Mouse (Mus musculus): ENCODE data around the gene Spats2l.
A peak's percentile ranks its signal among the peaks of the same experiment; 100 is the strongest.

Gene Spats2l

DNA sequence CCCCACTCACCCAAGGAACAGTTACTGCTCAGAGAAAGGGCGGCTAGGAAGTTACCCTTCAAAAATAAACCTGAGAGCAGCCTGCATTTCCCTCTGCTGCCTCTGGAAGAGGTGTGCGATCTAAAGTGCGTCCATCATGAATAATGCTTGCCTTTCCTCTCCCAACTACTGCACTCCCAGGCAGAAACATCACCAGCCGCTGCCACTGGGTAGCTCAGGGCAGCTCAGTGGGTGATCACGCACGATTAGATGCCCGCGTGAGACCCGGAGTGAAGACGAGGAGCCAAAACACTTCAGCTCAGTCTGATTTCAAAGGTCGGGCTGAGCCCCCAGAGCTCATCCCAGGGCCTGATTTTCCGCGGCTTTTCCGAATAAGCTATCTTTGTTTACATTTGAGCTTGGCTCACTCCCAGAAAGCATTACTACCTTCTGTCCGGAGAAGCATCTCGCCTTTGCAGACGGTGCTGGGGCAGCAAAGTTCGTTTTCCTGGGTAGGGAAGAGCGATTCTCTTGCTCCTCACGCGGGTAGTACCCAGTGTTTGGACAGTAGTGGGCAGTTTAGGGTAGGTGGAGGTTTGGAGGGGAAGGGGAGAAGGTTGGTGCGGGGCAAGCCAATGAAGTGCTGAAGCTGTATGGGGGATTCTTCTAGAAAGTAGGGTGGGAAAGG is at the start of gene Spats2l:
Spats2l (plus strand) TSS at position 162 of the 667 bp plus-strand sequence.
- peak; percentile 24 for DNase-seq

DNA sequence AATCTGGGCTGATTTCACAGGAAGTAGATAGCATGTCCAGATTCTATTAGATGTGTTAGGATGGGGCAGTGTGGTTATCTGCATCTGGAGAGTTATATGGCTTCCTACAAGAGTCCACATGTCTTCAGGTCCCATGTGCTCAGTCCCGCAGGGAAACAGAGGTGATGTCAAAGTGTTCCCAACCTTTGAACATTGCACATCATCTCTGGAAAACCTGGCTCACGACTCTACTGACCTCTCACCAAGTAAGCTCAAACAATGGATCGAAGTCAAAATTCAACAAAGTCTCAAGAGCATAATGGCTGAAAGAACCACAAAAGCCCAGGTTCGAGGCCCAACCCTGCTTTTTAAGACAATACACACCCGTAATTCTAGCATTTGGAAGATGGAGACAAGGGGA is 48.7 kb upstream of the Spats2l start:
- no peak for DNase-seq

DNA sequence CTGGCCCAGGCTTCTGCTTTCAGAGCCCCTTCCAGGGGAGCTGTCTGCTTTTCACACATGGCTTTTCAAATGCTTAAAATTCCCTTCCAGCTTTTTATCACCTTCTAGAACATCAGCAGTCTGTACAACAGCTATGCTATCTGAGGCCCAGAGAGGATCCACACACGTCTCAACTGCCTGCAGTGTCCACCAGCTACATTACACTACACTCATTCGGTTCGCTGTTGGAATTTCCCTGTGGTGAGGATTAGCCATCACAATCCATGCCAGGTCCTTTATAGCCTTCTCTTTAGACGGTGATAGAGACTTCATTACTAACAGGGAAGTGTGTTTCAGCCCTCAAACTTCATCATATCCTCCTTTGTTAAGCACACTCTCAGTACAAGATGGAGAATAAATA is 38.1 kb upstream of the Spats2l start:
- DNase-seq, result no peak

DNA sequence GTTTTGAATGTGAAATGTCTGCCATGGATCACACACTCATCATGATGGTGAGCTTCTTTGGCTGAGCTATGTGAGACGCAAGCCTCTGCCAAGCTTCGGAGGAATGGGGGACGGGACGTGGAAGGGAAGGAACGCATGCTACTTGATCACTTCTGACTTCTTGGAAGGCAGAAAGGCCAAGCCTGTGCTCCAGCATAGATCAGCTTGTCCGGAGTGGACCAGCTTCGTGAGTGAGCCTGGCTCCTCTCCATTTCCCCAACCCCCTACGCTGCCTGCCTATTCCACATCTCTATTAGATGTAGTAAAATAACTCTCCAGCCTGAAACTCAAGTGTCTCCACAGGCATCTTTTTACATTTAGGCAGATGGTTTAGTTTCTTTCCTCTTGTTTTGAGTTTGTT is 32.2 kb upstream of the Spats2l start:
- DNase-seq, result peak; percentile 24

DNA sequence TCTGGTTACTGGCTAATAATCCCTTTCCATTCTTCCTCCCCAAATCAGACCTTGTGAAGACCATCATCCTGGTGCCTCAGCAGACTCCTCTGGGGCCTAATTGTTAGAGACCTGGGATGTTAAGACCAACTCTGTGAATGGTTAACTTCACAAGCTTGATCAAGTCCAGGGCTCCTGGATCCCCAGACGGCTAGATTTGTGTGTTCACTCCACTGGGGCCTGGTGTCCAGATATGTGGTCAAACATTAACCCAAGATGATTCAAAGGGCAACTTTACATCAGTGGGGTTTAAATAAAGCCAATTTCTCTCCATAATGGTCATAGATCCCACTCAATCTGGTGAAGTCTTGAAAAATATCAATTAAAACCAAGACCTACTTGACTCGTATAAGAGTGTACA is 31.7 kb upstream of the Spats2l start:
- DNase-seq, result peak; percentile 75

DNA sequence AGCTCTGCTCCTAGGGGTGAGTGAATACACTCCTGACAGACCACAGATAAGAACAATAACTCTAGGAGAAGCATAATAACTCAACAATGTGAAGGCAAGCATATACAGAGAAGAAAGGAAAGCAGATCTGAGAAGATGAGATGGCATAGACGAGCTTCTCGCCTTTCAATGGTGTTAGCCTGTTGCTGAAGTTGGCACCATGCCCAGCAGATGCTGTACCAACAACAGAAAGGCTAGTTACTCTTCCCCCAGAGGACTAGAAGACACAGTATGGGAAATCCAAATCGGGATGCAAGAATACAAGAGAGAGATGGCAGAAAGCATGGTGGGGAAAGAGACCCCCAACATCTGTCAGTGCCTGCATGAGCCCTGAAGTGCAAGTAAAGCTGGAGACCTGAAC is 22.2 kb upstream of the Spats2l start:
- DNase-seq, result no peak

DNA sequence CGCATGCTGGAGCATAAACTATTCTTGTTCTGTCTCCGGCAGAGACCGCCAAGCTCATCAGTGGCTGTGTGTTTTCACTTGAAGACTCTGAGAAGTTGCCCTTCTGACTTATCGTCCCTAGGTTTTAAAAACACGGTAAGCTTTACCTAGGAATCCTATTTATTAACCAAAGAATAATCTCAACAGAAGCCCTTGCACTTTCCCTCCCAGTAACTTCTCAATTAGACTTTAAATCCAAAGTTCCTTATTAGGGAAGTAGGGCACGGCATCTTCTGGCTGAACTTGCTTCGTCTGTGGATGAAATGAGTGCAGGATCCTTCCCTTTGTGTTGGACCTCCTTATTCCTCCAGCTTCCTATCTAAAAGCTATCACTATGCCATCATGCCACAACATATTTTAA is 7.6 kb upstream of the Spats2l start:
- DNase-seq, result no peak

DNA sequence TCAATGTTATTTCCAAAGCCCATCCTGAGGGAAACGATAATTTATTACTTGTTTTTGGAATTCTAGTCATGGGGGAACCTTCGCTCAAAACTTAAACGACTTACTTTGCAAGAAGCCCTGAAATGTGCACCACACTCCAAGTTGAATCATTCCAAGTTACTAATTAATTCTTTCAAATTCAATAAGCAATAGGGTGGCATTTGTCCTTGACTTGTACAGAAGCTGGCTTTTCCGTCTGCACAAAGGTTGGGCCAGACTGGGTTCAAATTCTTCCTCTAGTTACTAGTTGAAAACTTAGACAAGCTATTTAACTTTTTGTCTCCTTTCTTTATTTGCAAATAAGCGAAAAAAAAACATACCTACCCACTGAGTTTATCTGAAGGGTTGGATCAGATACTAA is 636 bp upstream of the Spats2l start:
- DNase-seq, result peak; percentile 28

DNA sequence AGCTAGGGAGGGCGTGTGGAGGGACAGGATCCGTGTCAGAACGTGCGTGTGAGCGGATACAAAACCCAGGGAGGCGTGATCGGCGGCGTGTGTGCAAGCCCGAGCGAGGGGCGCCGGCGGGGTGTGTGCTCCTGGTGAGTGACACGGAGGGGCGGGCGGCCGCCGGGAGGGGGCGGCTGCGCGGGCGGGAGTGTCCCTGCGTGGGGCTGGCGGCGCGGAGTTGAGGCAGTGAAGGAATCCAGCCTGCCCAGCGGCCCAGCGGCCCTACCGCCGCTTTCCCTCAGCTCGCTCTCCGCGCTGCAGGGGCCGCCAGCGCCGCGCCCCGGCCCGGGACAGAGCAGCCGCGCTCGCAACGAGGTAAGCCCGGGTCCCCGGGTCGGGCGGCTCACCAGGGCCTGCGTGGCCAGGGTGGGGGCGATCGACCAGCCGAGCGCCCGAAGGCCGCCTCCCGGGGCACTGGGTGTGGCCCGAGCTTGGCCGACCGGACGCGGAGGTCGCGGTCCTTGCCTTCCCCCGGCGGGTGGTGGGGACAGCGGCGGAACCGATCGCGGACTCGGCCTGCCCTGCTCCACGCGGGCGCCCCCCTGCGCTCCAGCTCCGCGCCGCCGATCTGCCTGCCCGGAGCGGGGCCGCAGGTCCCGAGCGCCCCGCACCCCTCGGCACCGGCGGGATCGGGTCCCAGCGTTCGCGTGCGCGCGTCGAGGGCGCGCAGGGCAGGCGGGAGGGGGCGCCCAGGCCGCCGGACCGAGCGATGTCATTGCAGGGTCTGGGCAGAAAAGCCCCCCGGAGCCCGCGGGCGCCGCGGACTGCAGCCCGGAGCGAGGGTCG is 920 bp downstream of the Spats2l start:
- DNase-seq, result peak; percentile 65

DNA sequence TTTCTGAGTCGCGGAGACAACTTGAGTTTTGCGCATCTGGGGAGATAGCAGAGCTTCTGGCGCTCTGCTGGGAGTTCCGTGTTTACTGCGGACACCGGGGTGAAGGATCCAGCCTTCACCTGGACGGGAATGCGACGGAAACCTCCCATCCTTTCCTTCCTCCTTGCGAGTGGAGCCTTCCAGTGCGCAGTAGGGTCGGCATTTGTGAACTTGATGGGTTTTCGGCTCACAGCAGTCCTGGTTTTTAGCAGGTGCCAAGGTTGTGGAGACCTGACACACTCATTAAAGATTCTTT is 1.5 kb downstream of the Spats2l start:
- no peak for DNase-seq

DNA sequence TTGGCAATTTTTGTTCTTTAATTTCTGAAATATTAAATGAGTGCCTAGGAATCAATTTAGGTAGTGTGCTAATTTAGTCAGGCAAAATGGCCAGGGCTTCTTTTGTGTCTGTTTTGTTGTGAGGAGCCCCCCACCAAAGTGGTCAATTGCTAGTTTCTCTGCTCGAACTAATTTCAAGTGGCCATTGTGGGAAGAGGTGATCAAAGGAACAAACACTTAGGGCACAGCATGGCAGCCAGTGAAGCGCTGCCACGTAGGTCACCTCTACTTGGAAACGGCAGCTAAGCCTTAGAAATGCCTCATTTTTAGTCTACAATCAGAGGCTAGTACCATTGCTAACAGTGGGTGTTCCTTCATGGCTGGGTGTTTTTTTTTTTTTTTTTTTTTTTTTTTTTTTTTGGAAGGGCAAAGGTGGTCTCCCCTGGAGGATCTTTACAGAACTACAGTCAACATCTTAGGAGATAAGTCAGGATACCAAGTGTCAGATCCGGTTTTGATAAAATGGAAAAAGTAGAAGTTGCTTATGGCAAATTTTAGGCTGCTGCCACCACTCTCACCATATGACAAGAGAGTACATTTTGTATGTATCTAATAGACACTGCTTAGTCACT is 2.8 kb downstream of the Spats2l start:
- no peak for DNase-seq

DNA sequence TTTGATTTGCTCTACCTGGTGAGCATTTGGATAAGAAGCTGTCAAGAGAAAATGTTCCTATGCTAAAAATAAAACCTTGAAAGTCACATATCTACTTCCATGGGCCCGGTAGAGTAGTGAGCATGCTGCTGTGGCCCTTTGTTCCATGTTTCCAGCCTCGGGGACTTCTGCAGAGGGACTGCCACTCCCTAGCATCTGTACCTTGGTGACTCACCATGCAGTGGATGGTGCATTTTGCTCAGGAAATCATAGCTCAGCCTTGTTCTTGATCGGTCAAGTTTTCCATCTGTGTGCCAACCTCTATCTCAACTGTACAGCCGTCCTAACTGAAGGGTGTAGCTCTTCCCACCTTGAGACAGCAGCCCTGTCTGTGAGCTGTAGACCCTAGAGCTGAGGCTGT is 10.3 kb downstream of the Spats2l start:
- DNase-seq, result no peak

DNA sequence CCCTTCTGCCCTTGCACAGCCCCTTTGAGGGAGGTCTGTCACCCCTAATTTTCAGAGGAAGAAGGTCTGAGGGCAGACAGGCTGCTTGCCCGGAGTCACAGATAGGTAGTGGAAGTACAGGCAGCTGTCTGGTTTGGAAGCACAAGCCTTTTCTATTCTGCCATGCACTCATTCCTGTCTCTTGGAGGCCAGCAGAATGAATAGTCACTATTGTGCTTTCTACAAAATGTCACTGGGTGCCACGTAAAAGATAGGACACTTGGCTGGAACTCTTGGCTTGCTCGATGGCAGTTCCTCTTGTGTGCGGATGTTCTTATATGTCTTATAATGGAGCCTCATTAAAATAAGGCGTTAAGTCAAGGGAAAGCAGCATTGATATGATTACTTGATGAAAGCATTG is 15.9 kb downstream of the Spats2l start:
- DNase-seq, result no peak

DNA sequence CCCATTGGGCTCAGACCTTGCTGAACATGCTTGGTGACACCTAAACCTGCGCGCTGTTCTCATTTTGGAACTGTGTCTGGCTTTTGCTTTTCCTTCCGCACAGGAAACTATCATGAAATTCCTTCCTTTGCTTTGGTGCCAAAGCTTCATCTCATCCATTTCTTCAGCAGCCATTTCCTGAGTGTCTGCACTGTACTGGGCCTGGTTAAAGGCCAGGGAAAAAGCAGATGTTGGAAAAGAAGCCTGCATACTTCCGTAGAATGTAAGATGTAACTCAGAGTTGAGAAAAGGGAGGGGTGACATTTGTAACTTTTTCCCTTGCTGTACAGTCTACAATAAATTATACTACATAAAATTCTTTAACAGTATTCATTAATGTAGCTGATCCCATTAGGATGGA is 18.2 kb downstream of the Spats2l start:
- no peak for DNase-seq

DNA sequence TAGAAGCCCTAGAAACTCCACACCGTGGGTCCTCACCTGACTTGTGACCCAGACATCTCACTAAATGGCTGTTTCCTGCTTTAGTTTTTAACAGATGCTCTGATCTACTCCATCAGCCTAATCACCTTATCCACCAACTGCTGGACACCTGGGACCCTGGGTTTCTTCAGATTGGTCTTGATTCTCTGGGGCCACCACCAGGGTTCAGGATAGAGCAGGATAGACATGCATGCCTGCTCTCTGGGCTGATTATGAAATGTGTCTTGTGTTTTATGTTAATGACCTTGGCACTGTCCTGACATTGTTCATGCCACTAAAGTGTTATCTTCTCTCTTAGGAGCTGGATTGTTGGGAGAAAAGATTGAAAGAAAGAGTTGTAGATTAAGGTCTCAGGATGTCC is 21.9 kb downstream of the Spats2l start:
- no peak for DNase-seq

DNA sequence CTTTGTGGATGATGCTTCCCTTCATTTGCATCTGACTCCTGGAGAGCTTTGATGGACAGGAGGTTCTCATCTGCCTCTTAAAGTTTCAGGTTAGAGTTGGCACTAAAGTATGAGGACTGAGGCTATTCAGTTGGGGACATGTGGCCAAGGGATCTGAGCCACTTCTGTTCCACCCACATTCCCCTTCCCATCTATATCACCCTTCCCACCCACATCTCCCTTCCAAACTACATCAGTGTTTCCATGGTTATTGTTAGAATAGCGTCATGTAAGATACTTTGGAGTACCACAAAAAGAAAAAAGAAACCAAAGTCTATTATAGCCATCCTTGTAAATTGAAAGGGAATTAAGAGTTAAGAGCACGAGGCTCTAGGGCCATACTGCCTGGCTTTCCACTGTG is 25.4 kb downstream of the Spats2l start:
- no peak for DNase-seq

DNA sequence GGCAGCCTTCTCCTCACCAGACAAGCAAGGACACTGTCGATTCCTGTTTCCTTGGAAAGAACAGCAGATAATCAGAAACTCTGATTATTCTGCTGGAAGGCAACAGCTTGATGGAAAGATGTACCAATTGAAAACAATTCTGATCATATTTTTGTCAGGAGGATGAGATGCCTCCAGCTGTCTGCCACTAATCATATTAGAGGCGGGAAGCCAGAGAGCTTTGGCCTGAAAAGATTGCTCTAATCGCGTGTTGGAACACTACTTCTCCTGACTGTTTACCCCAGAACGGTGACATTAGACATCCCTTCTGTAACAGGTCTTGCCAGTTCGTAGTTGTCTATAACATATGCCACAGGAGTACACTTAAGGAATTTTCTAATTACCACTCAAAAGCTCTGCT is 26.9 kb downstream of the Spats2l start:
- DNase-seq, result no peak

DNA sequence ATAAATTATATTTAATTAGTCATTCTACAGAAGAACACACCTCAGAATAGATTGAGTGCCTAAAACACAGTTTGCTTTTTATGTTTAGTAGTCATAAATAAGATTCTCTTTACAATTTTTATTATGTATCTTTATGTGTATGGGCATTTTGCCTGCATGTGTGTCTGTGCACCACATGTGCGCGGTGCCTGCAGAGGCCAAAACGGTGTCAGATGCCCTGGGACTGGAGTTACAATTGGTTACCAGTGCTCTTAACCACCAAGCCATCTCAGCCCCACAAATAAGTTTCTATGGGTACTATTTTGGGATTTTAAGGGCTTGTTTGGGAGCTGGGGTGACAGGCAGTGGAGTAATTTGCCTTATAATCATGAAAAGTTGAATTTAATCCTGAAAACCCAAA is 32.2 kb downstream of the Spats2l start:
- DNase-seq, result no peak

DNA sequence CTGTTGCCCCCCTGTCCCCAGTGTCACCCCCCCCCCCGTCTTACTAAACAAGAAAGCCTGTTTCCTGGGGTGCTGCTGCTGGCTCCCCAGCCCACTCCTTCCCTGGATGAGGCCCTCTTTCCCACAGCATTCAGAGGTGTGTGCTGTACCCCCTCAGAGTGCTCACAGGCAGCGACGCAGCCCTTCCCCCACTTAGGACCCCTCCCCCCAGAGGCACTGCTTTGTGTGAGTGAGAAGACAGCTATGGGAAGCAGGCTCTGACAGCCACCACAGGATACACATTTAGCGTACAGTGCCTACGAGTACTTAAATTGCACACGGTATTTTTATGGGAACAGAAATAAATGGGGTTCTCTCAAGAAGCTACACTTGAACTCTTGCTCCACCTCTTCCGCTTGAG is 33.9 kb downstream of the Spats2l start:
- no peak for DNase-seq

DNA sequence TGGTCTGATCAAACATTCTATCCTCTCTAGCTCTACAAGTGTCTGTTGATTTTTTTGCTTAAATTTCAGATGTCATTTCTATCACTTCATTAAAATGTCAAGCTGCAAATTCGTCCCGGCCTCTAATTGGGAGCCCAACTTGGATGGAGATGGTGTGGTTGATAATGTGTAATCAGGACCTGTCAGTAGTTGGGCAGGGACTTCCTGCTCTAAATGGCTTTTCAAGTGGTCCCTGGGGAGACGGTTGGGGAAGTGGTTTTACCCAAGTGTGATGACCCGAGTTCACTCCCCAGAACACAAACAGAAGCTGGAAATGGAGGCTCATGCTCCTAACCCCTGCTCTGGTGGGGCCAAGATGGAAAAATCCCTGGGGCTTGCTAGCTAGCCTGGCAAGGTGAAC is 36.3 kb downstream of the Spats2l start:
- no peak for DNase-seq

DNA sequence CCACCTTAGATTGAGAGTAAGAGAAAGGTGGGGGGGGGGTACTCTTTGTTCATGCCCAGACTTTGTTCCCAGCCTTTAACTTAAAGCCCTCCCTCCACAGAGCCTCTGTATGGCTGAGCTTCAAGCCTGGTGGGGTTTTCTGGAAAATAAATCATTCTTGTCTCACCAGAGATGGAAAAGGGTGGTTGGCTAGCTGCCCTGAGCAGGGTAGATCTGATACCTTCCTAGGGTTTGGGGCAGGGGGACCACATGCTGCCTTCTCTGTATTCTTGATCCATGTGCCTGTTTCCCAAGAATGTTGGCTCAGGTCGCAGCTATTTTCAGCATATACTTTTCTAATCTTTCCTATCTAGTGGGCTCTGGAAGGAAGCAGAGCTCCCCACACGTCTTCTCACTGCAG is 43.1 kb downstream of the Spats2l start:
- no peak for DNase-seq

DNA sequence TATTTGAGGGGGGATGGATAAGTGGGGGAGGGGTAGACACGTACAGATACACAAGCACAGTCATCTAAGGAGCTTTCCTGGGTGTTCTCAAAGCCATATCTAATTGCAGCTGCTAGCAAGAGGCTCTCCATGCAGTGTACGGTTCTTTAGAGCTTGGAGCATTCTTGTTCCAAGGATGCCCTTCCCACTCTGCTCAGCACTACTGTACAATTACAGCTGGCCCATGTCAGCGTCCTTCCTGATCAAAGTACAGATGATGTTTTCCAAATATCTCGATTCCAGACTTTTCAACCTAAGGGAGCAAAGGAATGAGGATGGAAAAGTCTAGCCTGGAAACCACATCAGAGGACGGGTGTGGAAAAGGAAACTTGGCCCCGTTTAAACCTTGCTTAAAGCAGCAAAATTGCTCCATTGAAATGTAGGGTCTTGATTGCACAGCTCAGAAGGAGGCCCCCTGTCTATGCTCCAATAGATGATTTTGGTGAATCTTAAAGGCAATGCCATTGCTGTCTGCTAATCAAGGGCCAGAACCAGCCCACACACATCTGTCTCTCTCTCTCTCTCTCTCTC is 46.6 kb downstream of the Spats2l start:
- no peak for DNase-seq

DNA sequence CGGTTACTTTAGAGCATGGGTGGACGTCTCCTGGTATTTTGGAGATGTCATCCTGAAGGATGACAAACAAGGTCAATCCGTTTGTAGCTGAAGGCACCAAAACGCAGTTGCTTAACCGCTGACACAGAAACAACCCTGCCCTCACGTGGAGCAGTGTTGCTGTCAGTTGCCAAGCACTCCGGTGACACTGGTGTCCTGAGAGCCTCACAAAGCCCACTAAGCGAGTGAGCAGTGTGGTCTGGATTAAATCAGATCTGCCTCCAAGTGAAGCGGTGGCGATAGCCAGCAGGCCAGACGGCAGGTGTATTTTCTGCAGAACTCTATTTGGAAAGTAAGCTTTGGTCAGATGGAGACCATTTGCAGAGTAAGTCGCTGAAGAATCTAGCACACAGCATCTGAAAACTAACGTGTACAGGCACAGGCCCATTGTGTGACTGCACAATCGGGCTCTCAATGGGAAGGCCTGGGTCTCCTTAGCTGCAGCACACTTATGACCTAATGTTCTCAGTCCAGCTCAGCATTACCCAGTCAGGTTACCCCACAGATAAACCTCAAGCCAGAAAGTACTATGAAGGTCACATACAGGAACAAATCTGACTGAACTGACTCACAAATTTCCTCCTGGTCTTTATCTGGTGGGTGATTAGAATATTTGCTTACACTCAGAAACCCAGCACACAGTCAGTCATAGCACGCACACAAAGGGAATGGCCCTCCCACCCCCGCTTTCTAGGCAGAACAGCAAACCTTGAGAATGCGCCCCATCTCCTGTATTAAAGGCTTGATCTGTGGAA is 51.2 kb downstream of the Spats2l start:
- no peak for DNase-seq

Data from kidney, adult 11 months (tissue).